In genomic region chr3:121584317-121584716, GRCm38 (mm10) we compare ENCODE assay signal across 22 mouse cellular contexts. TPM values are rescaled to one million over a fixed set of nuclear protein-coding genes. Genes with fewer than 3 reads are reported as not detected.
DNase-seq lines count a peak whose midpoint lies in the region; ATAC-seq and TF ChIP-seq lines count a peak whose summit lies in the region.
"Had no signal": no experiment of that assay in that cellular context is flagged by ENCODE, and none has a peak within 500 bp of the region (broad histone marks: within the 10 kb centered on the region; RNA-seq: fewer than 3 reads in every experiment).

No protein-coding gene starts in this region.

- H3K9ac ChIP-seq in lung, embryonic 14.5 days = no peak overlapping the region; the same call in 1 of the 2 replicates
- H3K9ac ChIP-seq in embryonic facial prominence, embryonic 11.5 days (replicated peaks; ENCODE audit: low read length) = no peak overlapping the region
- H3K9ac ChIP-seq in stomach, embryonic 14.5 days (replicated peaks; ENCODE audit: low read depth, low read length) = no peak overlapping the region
- H3K9ac ChIP-seq: forebrain, embryonic 15.5 days; heart, embryonic 13.5 days; hindbrain, embryonic 14.5 days; midbrain, embryonic 15.5 days had no signal

- H3K27ac ChIP-seq in lung, embryonic 14.5 days (ENCODE audit: low read depth) = peak overlapping the region; percentile 81
- peak overlapping the region; percentile 52 for H3K27ac ChIP-seq in embryonic facial prominence, embryonic 11.5 days (replicated peaks; ENCODE audit: low read depth, low read length)
- peak overlapping the region; percentile 73 for H3K27ac ChIP-seq in embryonic fibroblast, embryonic 13.5 days (ENCODE audit: insufficient read depth, low read length)
- peak overlapping the region; percentile 69 for H3K27ac ChIP-seq in stomach, embryonic 14.5 days (ENCODE audit: low read length)
- H3K27ac ChIP-seq: forebrain, embryonic 15.5 days; heart, embryonic 13.5 days; hindbrain, embryonic 14.5 days; left cerebral cortex, adult 2 months; midbrain, embryonic 15.5 days had no signal

- DNase-seq in lung, embryonic 14.5 days = peak; percentile 39
- no peak for DNase-seq in lung, postnatal 10 days
- peak; percentile 58 for DNase-seq in embryonic facial prominence, embryonic 11.5 days (ENCODE audit: low spot score)
- DNase-seq in B cell, adult 2 months = no peak
- no peak for DNase-seq in heart, adult 11 months
- DNase-seq in MN1 (ENCODE audit: low spot score) = no peak
- DNase-seq: cerebellum, postnatal 14 days; embryo, embryonic 11 days; kidney, adult 18-20 months; left cerebral cortex, postnatal 4 days; lung, adult 2 months; right cerebral cortex, postnatal 25 days; thymus, postnatal 4 days had no signal

- peaks cover 14% of the 10 kb centered on the region for H3K4me1 ChIP-seq in lung, embryonic 14.5 days (ENCODE audit: insufficient read depth)
- H3K4me1 ChIP-seq in embryonic facial prominence, embryonic 11.5 days (ENCODE audit: control insufficient read depth, insufficient read depth, low read length) = peaks cover 2% of the 10 kb centered on the region; the same call in 1 of the 2 replicates
- H3K4me1 ChIP-seq in embryonic fibroblast, embryonic 13.5 days (ENCODE audit: control insufficient read depth, insufficient read depth, low read length) = peaks cover 29% of the 10 kb centered on the region
- H3K4me1 ChIP-seq in stomach, embryonic 14.5 days (ENCODE audit: control insufficient read depth, insufficient read depth, low read length) = peaks cover 20% of the 10 kb centered on the region
- H3K4me1 ChIP-seq: forebrain, embryonic 15.5 days; midbrain, embryonic 15.5 days had no signal

- no peaks in the 10 kb centered on the region for H3K36me3 ChIP-seq in lung, embryonic 14.5 days (ENCODE audit: insufficient read depth)
- H3K36me3 ChIP-seq in embryonic facial prominence, embryonic 11.5 days (replicated peaks; ENCODE audit: control insufficient read depth, insufficient read depth, low read depth, low read length) = no peaks in the 10 kb centered on the region
- H3K36me3 ChIP-seq in stomach, embryonic 14.5 days (ENCODE audit: control insufficient read depth, insufficient read depth, low read length) = no peaks in the 10 kb centered on the region
- H3K36me3 ChIP-seq: forebrain, embryonic 15.5 days; heart, embryonic 13.5 days; midbrain, embryonic 15.5 days had no signal

- ATAC-seq in lung, embryonic 14.5 days (ENCODE audit: insufficient read depth) = no peak
- ATAC-seq in embryonic facial prominence, embryonic 11.5 days (replicated peaks; ENCODE audit: insufficient number of reproducible peaks, low FRiP score, low TSS enrichment, low read depth) = no peak; the same call in 1 of the 2 replicates
- ATAC-seq in stomach, embryonic 14.5 days (ENCODE audit: insufficient number of reproducible peaks, insufficient read depth, low FRiP score, low read depth) = peak; percentile 4; the same call in 1 of the 2 replicates
- ATAC-seq: forebrain, embryonic 15.5 days; midbrain, embryonic 15.5 days had no signal

- no peak for TF ChIP-seq POLR2A in embryonic fibroblast, embryonic 13.5 days (IDR thresholded peaks at IDR 0.05; ENCODE audit: low read depth, low read length)

- no peak overlapping the region for H3K4me2 ChIP-seq in lung, embryonic 14.5 days
- no peak overlapping the region for H3K4me2 ChIP-seq in embryonic facial prominence, embryonic 11.5 days (ENCODE audit: low read depth, low read length)
- no peak overlapping the region for H3K4me2 ChIP-seq in stomach, embryonic 14.5 days (replicated peaks; ENCODE audit: low read depth, low read length)
- H3K4me2 ChIP-seq: forebrain, embryonic 15.5 days; heart, embryonic 13.5 days; hindbrain, embryonic 14.5 days; liver, embryonic 11.5 days; midbrain, embryonic 15.5 days had no signal

- no peaks in the 10 kb centered on the region for H3K9me3 ChIP-seq in lung, embryonic 14.5 days (ENCODE audit: low read depth, low read length)
- H3K9me3 ChIP-seq in embryonic facial prominence, embryonic 11.5 days (replicated peaks; ENCODE audit: control insufficient read depth, low read length) = no peaks in the 10 kb centered on the region
- no peaks in the 10 kb centered on the region for H3K9me3 ChIP-seq in stomach, embryonic 14.5 days (ENCODE audit: control insufficient read depth, low read depth, low read length)
- H3K9me3 ChIP-seq: forebrain, embryonic 15.5 days; heart, embryonic 13.5 days; midbrain, embryonic 15.5 days had no signal

- no peak overlapping the region for H3K4me3 ChIP-seq in lung, embryonic 14.5 days (ENCODE audit: low read depth, low read length)
- H3K4me3 ChIP-seq in embryonic facial prominence, embryonic 11.5 days (ENCODE audit: low read depth, low read length) = no peak overlapping the region
- no peak overlapping the region for H3K4me3 ChIP-seq in embryonic fibroblast, embryonic 13.5 days (ENCODE audit: insufficient read depth, low read length)
- no peak overlapping the region for H3K4me3 ChIP-seq in stomach, embryonic 14.5 days (ENCODE audit: low read depth, low read length)
- H3K4me3 ChIP-seq: forebrain, embryonic 15.5 days; heart, embryonic 13.5 days; left cerebral cortex, adult 2 months; midbrain, embryonic 15.5 days had no signal

- H3K27me3 ChIP-seq in lung, embryonic 14.5 days (ENCODE audit: insufficient read depth, low read length) = no peaks in the 10 kb centered on the region
- no peaks in the 10 kb centered on the region for H3K27me3 ChIP-seq in embryonic facial prominence, embryonic 11.5 days (ENCODE audit: control insufficient read depth, insufficient read depth, low read length)
- H3K27me3 ChIP-seq in stomach, embryonic 14.5 days (ENCODE audit: control insufficient read depth, insufficient read depth, low read length) = no peaks in the 10 kb centered on the region
- H3K27me3 ChIP-seq: forebrain, embryonic 15.5 days; heart, embryonic 13.5 days; midbrain, embryonic 15.5 days; Patski had no signal

- TF ChIP-seq CTCF in lung, embryonic 14.5 days (IDR thresholded peaks at IDR 0.05; ENCODE audit: low read depth) = no peak
- TF ChIP-seq CTCF in embryonic fibroblast, embryonic 13.5 days (IDR thresholded peaks at IDR 0.05; ENCODE audit: borderline replicate concordance, insufficient read depth, low read length) = no peak

RNA-seq across cellular contexts. Expression of gene Slc44a3, which starts 52.1 kb away (rescaled TPM):
- 12.0 and 12.2 TPM in 2 replicates for polyA plus RNA-seq in lung, embryonic 14.5 days (2014; fragmentation: Nextera tagmentation; extraction: Ambion mirVana)
- polyA plus RNA-seq in embryonic facial prominence, embryonic 11.5 days (2014; fragmentation: Nextera tagmentation; extraction: Ambion mirVana) = 0.32 and 0.67 TPM in 2 replicates
- polyA plus RNA-seq in embryonic fibroblast, embryonic 13.5 days (2011; ENCODE audit: insufficient read length, low read depth, missing spikeins) = 0.70 TPM in 1 of 2 replicates, not detected in the other
- polyA plus RNA-seq in stomach, embryonic 14.5 days (2014; fragmentation: Nextera tagmentation; extraction: Ambion mirVana) = 29.9 and 30.8 TPM in 2 replicates

Comparison
In these comparisons a context has a peak if more than half of its experiments do, and no peak if none do; other contexts are left out.
1. DNase-seq: peak in lung, embryonic 14.5 days (single experiment) and embryonic facial prominence, embryonic 11.5 days (single experiment); none in lung, postnatal 10 days (single experiment), B cell, adult 2 months (0 of 2), heart, adult 11 months (single experiment) and MN1 (single experiment).
2. Peak in every context shown above with its lines, with median percentiles within 50 percentile points of each other: H3K27ac ChIP-seq.